Mouse (Mus musculus): ENCODE data around the gene Dpp3. TPM values are rescaled to one million over a fixed set of nuclear protein-coding genes. Genes with fewer than 3 reads are reported as not detected.

The Dpp3 gene
- polyA plus RNA-seq, 1 experiment from 2014 or later: 104 TPM

DNA sequence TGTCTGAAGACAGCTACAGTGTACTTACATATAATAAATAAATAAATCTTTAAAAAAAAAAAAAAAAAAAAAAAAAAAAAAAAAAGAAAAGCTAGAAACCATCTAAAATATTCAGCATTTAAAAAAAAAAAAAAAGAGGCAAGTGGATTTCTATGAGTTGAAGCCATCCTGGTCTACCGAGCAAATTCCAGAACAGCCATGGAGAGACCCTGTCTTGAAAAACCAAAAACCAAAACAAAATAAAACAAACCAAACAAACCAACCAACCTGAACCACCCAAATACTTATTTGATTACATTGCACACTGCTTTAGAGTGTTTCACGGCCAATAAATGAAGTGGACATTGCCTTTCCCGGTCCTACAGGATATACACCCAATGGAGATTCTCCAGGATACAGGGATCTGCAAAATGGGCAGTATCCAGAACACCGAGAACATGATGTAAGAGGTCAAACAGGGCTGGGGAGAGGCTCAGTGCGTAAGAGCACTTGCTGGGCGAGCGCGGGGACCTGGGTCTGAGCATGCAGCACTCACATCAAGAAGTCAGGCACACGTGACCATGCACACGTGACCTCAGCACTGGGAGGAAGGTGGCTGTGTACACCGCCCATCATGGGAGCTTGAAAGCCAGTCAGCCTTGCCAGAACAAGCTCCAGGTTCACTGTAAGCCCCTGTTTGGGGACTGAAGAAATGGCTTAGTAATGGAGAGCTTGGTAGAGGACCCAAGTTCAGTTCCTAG, 2.8 kb downstream of the Dpp3 start:
- WGBS: 97% methylated on average over 11 of the region's 11 CpGs
- Histone ChIP-seq H3K36me3 (peaks cover 44% of the 10 kb centered on the region), H3K4me2 (no peak overlapping the region), H3K4me1 (peaks cover 28% of the 10 kb centered on the region), H3K27ac (replicated peaks) (no peak overlapping the region), H3K9me3 (replicated peaks) (no peaks in the 10 kb centered on the region), H3K9ac (replicated peaks) (no peak overlapping the region), H3K4me3 (replicated peaks) (no peak overlapping the region), H3K27me3 (replicated peaks) (no peaks in the 10 kb centered on the region)
- no peak for ATAC-seq (ENCODE audit: low FRiP score)

DNA sequence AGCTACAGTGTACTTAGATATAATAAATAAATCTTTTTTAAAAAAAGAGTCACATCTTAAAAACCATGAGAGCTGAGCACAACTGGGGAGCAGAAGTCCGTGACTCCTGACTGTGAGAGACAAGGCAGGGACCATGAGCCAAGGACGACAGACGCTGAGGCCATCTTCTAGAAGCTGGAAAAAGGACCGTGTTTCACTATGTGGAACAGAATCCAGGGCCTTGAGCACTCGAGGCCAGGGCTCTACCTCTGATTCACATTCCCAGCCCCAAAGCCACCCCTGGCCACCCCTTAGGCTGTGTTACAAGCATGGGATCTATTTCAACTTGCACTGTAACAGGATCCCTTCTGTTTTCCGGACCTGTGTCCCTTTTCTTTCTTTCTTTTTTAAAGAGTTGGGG, 8.4 kb downstream of the Dpp3 start:
- peaks cover 93% of the 10 kb centered on the region for H3K36me3 ChIP-seq
- H3K27ac ChIP-seq (replicated peaks): no peak overlapping the region
- no peaks in the 10 kb centered on the region for H3K27me3 ChIP-seq (replicated peaks)
- no peak overlapping the region for H3K9ac ChIP-seq (replicated peaks)
- no peak overlapping the region for H3K4me3 ChIP-seq (replicated peaks)
- no peak overlapping the region for H3K4me2 ChIP-seq
- no peak for ATAC-seq (ENCODE audit: low FRiP score)
- H3K9me3 ChIP-seq (replicated peaks): no peaks in the 10 kb centered on the region
- 90% methylated on average over 6 of the region's 6 CpGs for WGBS
- no peaks in the 10 kb centered on the region for H3K4me1 ChIP-seq

DNA sequence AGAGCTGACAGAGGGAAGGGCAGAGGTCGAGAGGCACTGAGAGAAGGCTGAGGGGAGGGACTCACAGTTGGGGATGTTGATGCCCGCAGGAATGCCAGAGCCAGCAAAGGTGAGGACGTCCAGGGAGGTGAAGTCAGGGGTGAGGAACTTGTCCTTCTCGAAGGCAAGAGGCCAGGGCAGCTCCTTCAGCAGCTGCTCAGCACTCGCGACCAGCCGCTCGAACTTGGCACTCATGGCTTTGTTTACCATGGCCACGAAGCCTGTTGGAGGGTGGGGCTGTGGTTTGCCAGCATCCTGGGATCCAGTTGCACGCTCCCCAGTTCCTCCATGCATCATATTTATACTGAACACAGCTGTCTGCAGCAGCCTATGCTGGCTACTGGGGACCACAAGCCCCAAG, 11.3 kb downstream of the Dpp3 start:
- Histone ChIP-seq H3K4me3 (replicated peaks) (no peak overlapping the region), H3K27me3 (replicated peaks) (no peaks in the 10 kb centered on the region), H3K4me2 (no peak overlapping the region), H3K9ac (replicated peaks) (no peak overlapping the region), H3K36me3 (peaks cover 96% of the 10 kb centered on the region), H3K9me3 (replicated peaks) (no peaks in the 10 kb centered on the region), H3K4me1 (no peaks in the 10 kb centered on the region), H3K27ac (replicated peaks) (no peak overlapping the region)
- ATAC-seq (ENCODE audit: low FRiP score): no peak
- WGBS: 91% methylated on average over 10 of the region's 10 CpGs

DNA sequence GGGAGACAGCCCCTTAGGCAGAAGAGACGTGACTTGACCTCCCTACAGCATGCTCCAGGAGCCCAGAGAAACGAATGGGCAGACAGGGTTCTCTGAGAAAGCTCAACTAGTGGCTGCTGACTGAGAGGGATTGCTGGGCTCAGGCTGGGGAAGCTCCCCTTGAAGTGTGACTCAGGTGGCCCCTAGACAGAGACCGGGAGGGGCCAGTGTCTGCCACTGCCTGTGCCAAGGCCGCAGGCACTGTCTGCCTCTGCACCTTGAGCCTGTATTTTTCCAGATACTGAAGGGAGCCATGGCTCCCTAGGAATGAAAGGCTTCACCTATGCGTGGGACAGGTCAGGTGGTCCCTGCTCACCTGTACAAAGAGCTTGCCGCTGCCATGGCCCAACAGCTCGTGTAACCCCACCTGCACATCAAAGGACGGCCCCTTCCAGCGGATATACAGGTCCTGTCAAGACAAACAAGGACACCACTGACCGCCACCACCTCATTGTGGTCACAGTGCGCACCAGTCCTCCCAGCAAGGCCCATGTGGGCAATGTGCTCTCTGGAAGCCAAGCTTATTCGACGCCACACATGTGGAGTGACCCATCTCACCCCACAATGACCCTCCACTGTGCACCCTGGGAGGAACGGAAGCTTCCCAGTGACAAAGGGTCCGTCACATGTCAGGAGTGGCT, 12.0 kb downstream of the Dpp3 start:
- Histone ChIP-seq H3K27me3 (replicated peaks) (no peaks in the 10 kb centered on the region), H3K4me1 (no peaks in the 10 kb centered on the region), H3K9me3 (replicated peaks) (no peaks in the 10 kb centered on the region), H3K4me2 (no peak overlapping the region), H3K36me3 (peaks cover 95% of the 10 kb centered on the region), H3K9ac (replicated peaks) (no peak overlapping the region), H3K27ac (replicated peaks) (no peak overlapping the region), H3K4me3 (replicated peaks) (no peak overlapping the region)
- 92% methylated on average over 15 of the region's 15 CpGs for WGBS
- no peak for ATAC-seq (ENCODE audit: low FRiP score)

DNA sequence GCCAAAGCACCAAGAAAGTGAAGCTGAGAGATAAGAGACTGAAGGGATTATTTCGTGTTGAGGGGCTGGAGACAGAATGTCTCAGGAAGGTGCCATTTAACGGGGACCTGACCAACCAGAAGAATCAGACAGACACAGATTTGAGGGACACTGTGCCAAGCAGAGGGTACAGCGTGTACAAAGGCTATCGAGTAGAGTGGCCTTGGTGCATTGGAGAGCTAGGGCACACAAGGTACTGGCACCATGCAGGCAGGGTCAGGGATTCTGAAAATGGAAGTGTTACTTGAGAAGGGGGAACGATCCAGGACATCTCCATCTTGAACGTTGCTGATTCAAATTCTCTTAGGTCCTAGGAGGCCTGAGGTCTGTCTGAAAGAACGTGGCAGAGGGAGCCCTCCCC, 18.7 kb downstream of the Dpp3 start:
- peaks cover 67% of the 10 kb centered on the region for H3K36me3 ChIP-seq
- no peak for ATAC-seq (ENCODE audit: low FRiP score)
- no peak overlapping the region for H3K4me2 ChIP-seq
- no peak overlapping the region for H3K4me3 ChIP-seq (replicated peaks)
- no peaks in the 10 kb centered on the region for H3K27me3 ChIP-seq (replicated peaks)
- H3K4me1 ChIP-seq: peaks cover 15% of the 10 kb centered on the region
- H3K9me3 ChIP-seq (replicated peaks): no peaks in the 10 kb centered on the region
- no peak overlapping the region for H3K27ac ChIP-seq (replicated peaks)
- no peak overlapping the region for H3K9ac ChIP-seq (replicated peaks)
- WGBS: 93% methylated on average over 7 of the region's 7 CpGs

DNA sequence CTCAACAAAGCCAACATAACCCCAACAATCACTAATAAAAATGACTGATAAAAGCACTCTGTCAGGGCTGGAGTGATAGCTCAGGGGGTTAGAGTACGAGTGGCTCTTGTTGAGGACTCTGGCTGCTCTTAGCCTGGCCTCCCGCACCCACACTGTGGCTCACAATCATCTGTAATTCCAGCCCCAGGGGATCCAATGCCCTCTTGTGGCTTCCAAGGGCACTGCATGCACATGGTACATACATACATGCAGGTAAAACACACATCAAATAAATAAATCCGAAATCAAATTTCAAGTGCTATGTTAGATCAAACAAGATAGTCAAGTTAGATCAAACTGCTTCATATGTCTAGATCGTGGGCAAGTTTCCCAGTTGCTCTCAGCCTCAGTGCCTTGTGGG, 20.0 kb downstream of the Dpp3 start:
- no peak overlapping the region for H3K27ac ChIP-seq (replicated peaks)
- H3K36me3 ChIP-seq: peaks cover 58% of the 10 kb centered on the region
- H3K9me3 ChIP-seq (replicated peaks): no peaks in the 10 kb centered on the region
- H3K4me2 ChIP-seq: no peak overlapping the region
- H3K9ac ChIP-seq (replicated peaks): no peak overlapping the region
- H3K27me3 ChIP-seq (replicated peaks): no peaks in the 10 kb centered on the region
- H3K4me3 ChIP-seq (replicated peaks): no peak overlapping the region
- ATAC-seq (ENCODE audit: low FRiP score): no peak
- WGBS: 84% methylated on average over 4 of the region's 4 CpGs
- H3K4me1 ChIP-seq: peaks cover 15% of the 10 kb centered on the region

DNA sequence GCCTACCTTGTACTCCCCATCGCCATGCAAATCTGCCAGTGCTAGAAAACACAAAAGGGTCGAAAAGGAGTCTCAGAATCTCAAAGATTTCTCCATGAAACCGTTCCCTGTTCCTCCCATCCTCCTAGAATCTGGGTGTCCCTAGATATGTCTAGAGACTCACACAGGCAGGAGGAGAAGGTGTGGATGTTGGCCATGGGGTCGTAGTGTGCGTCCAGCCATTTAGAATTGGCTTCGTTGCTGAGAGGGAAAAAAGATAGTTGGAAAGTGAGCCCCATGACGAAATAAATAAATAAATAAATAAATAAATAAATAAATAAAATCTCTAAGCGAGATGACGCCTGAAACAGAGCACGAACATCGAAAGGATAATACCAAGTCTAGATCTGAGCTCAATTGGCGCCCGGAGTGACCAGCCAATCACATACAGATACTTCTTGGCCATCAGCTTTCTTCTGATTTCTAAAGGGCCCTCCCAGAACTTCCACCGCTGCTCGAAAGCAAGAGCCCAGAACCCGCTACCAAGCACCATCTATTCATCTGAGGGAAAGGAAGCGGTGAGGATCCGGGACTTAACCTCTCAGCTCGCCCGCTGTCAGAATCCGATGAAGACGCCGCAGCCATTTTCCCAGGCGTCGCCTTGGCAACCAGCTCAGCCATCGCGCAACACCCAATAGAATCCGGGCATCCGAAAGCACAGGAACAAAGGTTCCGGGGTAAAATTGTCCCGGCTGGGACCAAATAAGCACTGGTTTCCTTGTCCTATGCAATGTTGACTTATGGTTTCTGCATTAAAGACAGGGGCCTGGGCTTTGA, 21.9 kb downstream of the Dpp3 start, which contains the start of gene Bbs1:
TSS of gene Bbs1 (minus strand) at position 650 of the 816 bp plus-strand sequence.
- peak within 1 kb of the TSS; percentile 83 for H3K4me3 ChIP-seq (replicated peaks)
- peaks cover 15% of the 10 kb centered on the region for H3K4me1 ChIP-seq
- peak within 1 kb of the TSS; percentile 88 for H3K27ac ChIP-seq (replicated peaks)
- 7% methylated on average over 31 of the region's 31 CpGs for WGBS
- peak; percentile 85 for ATAC-seq (ENCODE audit: low FRiP score)
- no peaks in the 10 kb centered on the region for H3K27me3 ChIP-seq (replicated peaks)
- peak within 1 kb of the TSS; percentile 76 for H3K9ac ChIP-seq (replicated peaks)
- peaks cover 46% of the 10 kb centered on the region for H3K36me3 ChIP-seq
- H3K4me2 ChIP-seq: peak within 1 kb of the TSS; percentile 76
- no peaks in the 10 kb centered on the region for H3K9me3 ChIP-seq (replicated peaks)

DNA sequence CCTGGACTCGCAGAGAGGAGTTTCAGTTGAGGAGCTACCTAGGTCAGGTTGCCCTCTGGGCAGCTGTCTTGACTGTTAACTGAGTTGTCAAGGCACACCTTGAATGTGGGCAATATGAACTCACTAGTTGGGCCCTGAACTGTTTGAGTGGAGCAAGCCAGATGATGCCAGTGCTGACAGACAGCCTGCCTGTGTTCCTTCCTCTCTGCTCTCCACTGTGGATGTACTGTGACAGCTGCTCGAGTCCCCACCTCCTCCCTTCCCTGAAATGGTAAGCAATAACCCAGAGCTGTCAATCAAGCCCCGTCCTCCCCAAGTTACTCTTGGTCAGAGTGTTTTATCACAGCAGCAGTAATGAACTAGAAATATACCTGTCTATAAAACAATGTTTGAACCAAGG, 28.2 kb downstream of the Dpp3 start:
- Histone ChIP-seq H3K4me1 (peaks cover under 1% of the 10 kb centered on the region; the same call in 1 of the 2 replicates), H3K4me3 (replicated peaks) (no peak overlapping the region), H3K27me3 (replicated peaks) (no peaks in the 10 kb centered on the region), H3K27ac (replicated peaks) (no peak overlapping the region), H3K9me3 (replicated peaks) (no peaks in the 10 kb centered on the region), H3K36me3 (peaks cover 45% of the 10 kb centered on the region), H3K9ac (replicated peaks) (no peak overlapping the region), H3K4me2 (no peak overlapping the region)
- ATAC-seq (ENCODE audit: low FRiP score): no peak
- WGBS: 90% methylated on average over 3 of the region's 3 CpGs

DNA sequence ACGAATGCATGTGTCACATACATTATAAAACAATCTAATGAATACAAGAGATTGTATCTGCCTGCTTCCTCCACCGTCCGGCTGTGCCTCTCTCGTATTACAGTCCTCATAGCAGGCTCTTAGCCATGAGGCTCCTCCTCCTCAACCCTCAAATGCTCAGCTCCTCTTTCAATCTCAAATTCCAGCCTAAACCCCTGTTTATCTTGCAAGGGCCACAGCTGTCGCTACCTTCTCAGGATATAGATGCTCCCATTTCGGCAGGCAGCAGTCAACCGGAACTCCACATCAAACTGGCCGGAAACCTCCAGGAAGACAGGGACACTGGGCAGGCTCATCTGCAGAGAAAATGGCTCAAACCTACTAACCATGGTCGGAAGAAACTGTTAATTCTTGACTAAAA, 29.1 kb downstream of the Dpp3 start:
- 81% methylated on average over 9 of the region's 9 CpGs for WGBS
- H3K36me3 ChIP-seq: peaks cover 45% of the 10 kb centered on the region

DNA sequence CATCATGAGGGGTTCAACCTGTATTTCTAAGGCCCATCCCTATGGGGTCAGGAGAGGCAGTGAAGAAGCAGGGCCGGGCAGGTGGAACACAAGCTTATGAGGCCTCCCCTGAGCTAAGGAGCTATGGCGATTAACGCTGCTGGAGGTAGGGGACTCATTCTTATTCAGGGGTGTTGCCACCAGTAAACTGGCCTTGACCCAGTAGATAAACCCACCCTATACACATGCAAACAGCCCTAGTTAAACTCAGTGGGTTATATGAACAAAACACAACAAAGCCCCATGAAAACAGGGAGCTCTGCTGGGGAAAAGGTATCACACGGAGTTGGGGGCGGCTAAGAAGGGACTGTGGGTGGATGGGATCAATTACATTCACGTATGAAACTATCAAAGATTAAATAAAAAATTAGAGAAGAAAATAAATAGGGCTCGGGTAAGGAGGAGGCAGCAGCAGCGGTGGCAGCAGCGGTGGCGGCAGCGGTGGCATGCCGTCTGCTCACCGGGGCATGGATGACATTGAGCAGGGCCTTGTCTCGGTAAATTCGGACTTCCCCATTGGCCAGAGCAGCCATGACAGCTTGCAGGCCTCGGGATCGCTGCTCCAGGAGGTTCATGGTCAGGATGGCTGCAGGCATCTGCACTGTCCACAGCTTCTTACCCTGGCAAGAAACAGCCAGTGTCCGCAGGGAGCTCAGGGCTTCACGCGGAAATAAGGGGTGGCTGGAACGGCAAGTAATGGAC, 31.1 kb downstream of the Dpp3 start:
- Histone ChIP-seq H3K36me3 (peaks cover 49% of the 10 kb centered on the region), H3K9ac (replicated peaks) (no peak overlapping the region), H3K4me2 (no peak overlapping the region), H3K27ac (replicated peaks) (no peak overlapping the region), H3K4me1 (no peaks in the 10 kb centered on the region), H3K9me3 (replicated peaks) (no peaks in the 10 kb centered on the region), H3K27me3 (replicated peaks) (no peaks in the 10 kb centered on the region), H3K4me3 (replicated peaks) (no peak overlapping the region)
- no peak for ATAC-seq (ENCODE audit: low FRiP score)
- WGBS: 57% methylated on average over 21 of the region's 21 CpGs

More for the DNA sequence above, 29.1 kb downstream of the Dpp3 start:
- ATAC-seq (ENCODE audit: low FRiP score): no peak
- no peak overlapping the region for H3K4me2 ChIP-seq
- no peak overlapping the region for H3K4me3 ChIP-seq (replicated peaks)
- H3K27ac ChIP-seq (replicated peaks): no peak overlapping the region
- no peaks in the 10 kb centered on the region for H3K27me3 ChIP-seq (replicated peaks)
- no peaks in the 10 kb centered on the region for H3K4me1 ChIP-seq
- no peak overlapping the region for H3K9ac ChIP-seq (replicated peaks)
- H3K9me3 ChIP-seq (replicated peaks): no peaks in the 10 kb centered on the region

DNA sequence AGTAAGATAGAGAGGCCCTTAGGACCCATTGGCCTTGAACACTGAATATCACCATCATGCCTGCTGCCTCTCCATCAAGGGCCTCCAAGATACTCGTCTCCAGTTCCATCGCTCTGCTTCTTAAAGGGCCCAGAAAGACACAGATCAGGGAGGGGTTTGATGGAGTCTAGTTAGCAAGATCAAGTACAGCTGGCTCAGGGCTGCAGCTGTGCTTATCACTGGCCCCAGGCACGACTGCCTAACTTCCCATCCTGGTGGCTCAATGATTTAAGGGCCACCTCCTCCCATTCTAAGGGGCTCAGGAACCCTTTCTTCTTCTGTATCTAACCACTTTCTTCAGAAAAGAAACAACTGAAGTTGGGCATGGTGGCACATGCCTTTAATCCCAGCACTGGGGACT, 36.3 kb downstream of the Dpp3 start:
- peaks cover 45% of the 10 kb centered on the region for H3K36me3 ChIP-seq
- WGBS: 78% methylated on average over 3 of the region's 3 CpGs
- no peak overlapping the region for H3K4me3 ChIP-seq (replicated peaks)
- H3K4me2 ChIP-seq: no peak overlapping the region
- ATAC-seq (ENCODE audit: low FRiP score): no peak
- no peak overlapping the region for H3K9ac ChIP-seq (replicated peaks)
- H3K4me1 ChIP-seq: no peaks in the 10 kb centered on the region
- no peaks in the 10 kb centered on the region for H3K9me3 ChIP-seq (replicated peaks)
- H3K27ac ChIP-seq (replicated peaks): no peak overlapping the region
- no peaks in the 10 kb centered on the region for H3K27me3 ChIP-seq (replicated peaks)

Data from neural tube, embryonic 15.5 days (tissue).